In genomic region chr1:166023981-166024380, GRCm38 (mm10) we compare ENCODE assay signal across 19 mouse cellular contexts. TPM values are rescaled to one million over a fixed set of nuclear protein-coding genes. Genes with fewer than 3 reads are reported as not detected.
DNase-seq lines count a peak whose midpoint lies in the region; ATAC-seq and TF ChIP-seq lines count a peak whose summit lies in the region.
"Had no signal": no experiment of that assay in that cellular context is flagged by ENCODE, and none has a peak within 500 bp of the region (broad histone marks: within the 10 kb centered on the region; RNA-seq: fewer than 3 reads in every experiment).

No protein-coding gene starts in this region.

- peak; percentile 67 for ATAC-seq in heart, postnatal 0 days (ENCODE audit: insufficient read depth, low read depth)
- ATAC-seq in intestine, embryonic 16.5 days, result no peak
- ATAC-seq: intestine, embryonic 15.5 days had no signal

- H3K27ac ChIP-seq in heart, postnatal 0 days (ENCODE audit: low read depth), result no peak overlapping the region
- H3K27ac ChIP-seq in heart, adult 2 months, result no peak overlapping the region
- no peak overlapping the region for H3K27ac ChIP-seq in testis, adult 2 months (ENCODE audit: control insufficient read depth, insufficient read depth, low read depth, low read length)
- no peak overlapping the region for H3K27ac ChIP-seq in intestine, embryonic 16.5 days (ENCODE audit: low read length)
- H3K27ac ChIP-seq: embryonic facial prominence, embryonic 13.5 days; hindbrain, embryonic 13.5 days; intestine, embryonic 15.5 days; kidney, embryonic 15.5 days; stomach, embryonic 15.5 days had no signal

- H3K9ac ChIP-seq in heart, postnatal 0 days (replicated peaks; ENCODE audit: low read depth, low read length), result no peak overlapping the region
- H3K9ac ChIP-seq in heart, adult 2 months (ENCODE audit: low read depth, low read length), result no peak overlapping the region
- no peak overlapping the region for H3K9ac ChIP-seq in intestine, embryonic 16.5 days (ENCODE audit: low read depth, low read length)
- H3K9ac ChIP-seq: embryonic facial prominence, embryonic 13.5 days; hindbrain, embryonic 13.5 days; intestine, embryonic 15.5 days; kidney, embryonic 15.5 days; stomach, embryonic 15.5 days had no signal

- no peak overlapping the region for H3K4me3 ChIP-seq in heart, postnatal 0 days (ENCODE audit: low read depth, low read length)
- no peak overlapping the region for H3K4me3 ChIP-seq in heart, adult 2 months
- no peak overlapping the region for H3K4me3 ChIP-seq in testis, adult 2 months (ENCODE audit: control insufficient read depth, low read depth, low read length)
- no peak overlapping the region for H3K4me3 ChIP-seq in intestine, embryonic 16.5 days (ENCODE audit: low read length)
- H3K4me3 ChIP-seq: embryonic facial prominence, embryonic 13.5 days; hindbrain, embryonic 13.5 days; intestine, embryonic 15.5 days; kidney, embryonic 15.5 days; stomach, embryonic 15.5 days had no signal

- no peaks in the 10 kb centered on the region for H3K27me3 ChIP-seq in heart, postnatal 0 days (ENCODE audit: control insufficient read depth, insufficient read depth, low read length)
- H3K27me3 ChIP-seq in heart, adult 2 months (ENCODE audit: control insufficient read depth, insufficient read depth, low read length), result no peaks in the 10 kb centered on the region
- H3K27me3 ChIP-seq in testis, adult 2 months (ENCODE audit: control insufficient read depth, insufficient read depth, low read length), result no peaks in the 10 kb centered on the region
- H3K27me3 ChIP-seq in intestine, embryonic 16.5 days (replicated peaks; ENCODE audit: control insufficient read depth, insufficient read depth, low read length), result no peaks in the 10 kb centered on the region
- H3K27me3 ChIP-seq: embryonic facial prominence, embryonic 13.5 days; intestine, embryonic 15.5 days; kidney, embryonic 15.5 days; stomach, embryonic 15.5 days had no signal

- no peak for TF ChIP-seq CTCF in heart, postnatal 0 days (IDR thresholded peaks at IDR 0.05; ENCODE audit: low read depth)
- TF ChIP-seq CTCF in heart, adult 2 months (IDR thresholded peaks at IDR 0.05), result no peak
- no peak for TF ChIP-seq CTCF in testis, adult 2 months (IDR thresholded peaks at IDR 0.05; ENCODE audit: control insufficient read depth, insufficient read depth, insufficient replicate concordance, low read depth, low read length)

- no peak for TF ChIP-seq EP300 in heart, postnatal 0 days (IDR thresholded peaks at IDR 0.05; ENCODE audit: low read depth)
- TF ChIP-seq EP300 in heart, adult 2 months (IDR thresholded peaks at IDR 0.05; ENCODE audit: insufficient read depth, low read depth, low read length), result no peak

- 30% methylated on average over 4 of the region's 4 CpGs for WGBS in heart, postnatal 0 days
- 48% methylated on average over 4 of the region's 4 CpGs for WGBS in heart, adult 2 months
- WGBS in intestine, embryonic 16.5 days, result 31% methylated on average over 4 of the region's 4 CpGs

- intact Hi-C loops in heart, adult 2 months (cut with DNase I), result no loop called here

- H3K4me2 ChIP-seq in heart, postnatal 0 days (ENCODE audit: low read depth, low read length), result no peak overlapping the region
- H3K4me2 ChIP-seq in intestine, embryonic 16.5 days (ENCODE audit: low read depth, low read length), result no peak overlapping the region
- H3K4me2 ChIP-seq: embryonic facial prominence, embryonic 13.5 days; hindbrain, embryonic 13.5 days; intestine, embryonic 15.5 days; kidney, embryonic 15.5 days; stomach, embryonic 15.5 days had no signal

- H3K79me2 ChIP-seq in heart, adult 2 months (replicated peaks; ENCODE audit: control insufficient read depth, insufficient read depth, low read length), result no peaks in the 10 kb centered on the region

- no peak for TF ChIP-seq POLR2A in heart, adult 2 months (IDR thresholded peaks at IDR 0.05; ENCODE audit: insufficient read depth, low read depth, low read length)
- TF ChIP-seq POLR2A in testis, adult 2 months (IDR thresholded peaks at IDR 0.05; ENCODE audit: control insufficient read depth, low read depth, low read length), result peak; percentile 24; the same call in 1 of the 2 replicates

- DNase-seq in heart, postnatal 0 days (ENCODE audit: low spot score), result peak; percentile 39
- no peak for DNase-seq in heart, adult 2 months
- no peak for DNase-seq in testis, postnatal 14 days (ENCODE audit: low spot score)
- peak; percentile 38 for DNase-seq in mesoderm, embryonic 11.5 days (ENCODE audit: low read depth, low spot score)
- DNase-seq in cerebellum, postnatal 25 days, result no peak
- DNase-seq: adrenal gland, adult 8-10 months; cerebellum, adult 11-12 months; cerebellum, postnatal 36 days; left cerebral cortex, postnatal 4 days; lung, adult 18-20 months; lung, postnatal 4 days; right cerebral cortex, postnatal 14 days had no signal

- H3K36me3 ChIP-seq in heart, postnatal 0 days (replicated peaks; ENCODE audit: control insufficient read depth, insufficient read depth, low read length), result no peaks in the 10 kb centered on the region
- no peaks in the 10 kb centered on the region for H3K36me3 ChIP-seq in heart, adult 2 months (ENCODE audit: control insufficient read depth, insufficient read depth, low read length)
- H3K36me3 ChIP-seq in testis, adult 2 months (ENCODE audit: control insufficient read depth, insufficient read depth, low read length), result no peaks in the 10 kb centered on the region
- H3K36me3 ChIP-seq in intestine, embryonic 16.5 days (ENCODE audit: control insufficient read depth, insufficient read depth, low read length), result no peaks in the 10 kb centered on the region
- H3K36me3 ChIP-seq: embryonic facial prominence, embryonic 13.5 days; hindbrain, embryonic 13.5 days; intestine, embryonic 15.5 days; kidney, embryonic 15.5 days; stomach, embryonic 15.5 days had no signal

- H3K9me3 ChIP-seq in heart, postnatal 0 days (replicated peaks; ENCODE audit: control insufficient read depth, low read length), result no peaks in the 10 kb centered on the region
- no peaks in the 10 kb centered on the region for H3K9me3 ChIP-seq in intestine, embryonic 16.5 days (ENCODE audit: control insufficient read depth, low read length)
- H3K9me3 ChIP-seq: embryonic facial prominence, embryonic 13.5 days; hindbrain, embryonic 13.5 days; intestine, embryonic 15.5 days; kidney, embryonic 15.5 days; stomach, embryonic 15.5 days had no signal

- H3K4me1 ChIP-seq in heart, postnatal 0 days (ENCODE audit: control insufficient read depth, insufficient read depth), result no peaks in the 10 kb centered on the region; the same call in 1 of the 2 replicates
- no peaks in the 10 kb centered on the region for H3K4me1 ChIP-seq in heart, adult 2 months (ENCODE audit: control insufficient read depth, insufficient read depth, low read length)
- no peaks in the 10 kb centered on the region for H3K4me1 ChIP-seq in testis, adult 2 months (ENCODE audit: control insufficient read depth, insufficient read depth, low read length)
- no peaks in the 10 kb centered on the region for H3K4me1 ChIP-seq in intestine, embryonic 16.5 days (ENCODE audit: control insufficient read depth, insufficient read depth, low read length)
- H3K4me1 ChIP-seq: embryonic facial prominence, embryonic 13.5 days; hindbrain, embryonic 13.5 days; intestine, embryonic 15.5 days; kidney, embryonic 15.5 days; stomach, embryonic 15.5 days had no signal

RNA-seq across cellular contexts. Expression of gene Pou2f1, which starts 21.5 kb away (rescaled TPM):
- 15.3 and 27.0 TPM in 2 replicates for total RNA-seq in heart, postnatal 0 days (2014; rRNA removed; ENCODE audit: low replicate concordance)
- polyA plus RNA-seq in heart, postnatal 0 days (2015; fragmentation: Nextera tagmentation; extraction: Ambion mirVana), result 5.2 and 5.7 TPM in 2 replicates
- 10 to 100 TPM in 1 of 2 experiments, 1 to 10 TPM in 1; 8.2 to 11.4 TPM for total RNA-seq in heart, adult 2 months (2021)
- 7.6 and 8.6 TPM in 2 replicates for polyA plus RNA-seq in heart, adult 2 months (2012; rRNA removed)
- polyA plus RNA-seq in testis, adult 2 months (2012; rRNA removed), result 17.6 and 19.2 TPM in 2 replicates
- 8.3 and 8.4 TPM in 2 replicates for polyA plus RNA-seq in intestine, embryonic 16.5 days (2015; fragmentation: Nextera tagmentation; extraction: Ambion mirVana)

Comparison
In these comparisons a context has a peak if more than half of its experiments do, and no peak if none do; other contexts are left out.
1. DNase-seq: peak in heart, postnatal 0 days (single experiment) and mesoderm, embryonic 11.5 days (single experiment); none in heart, adult 2 months (0 of 2), testis, postnatal 14 days (single experiment) and cerebellum, postnatal 25 days (0 of 2).